Mouse (Mus musculus): ENCODE results near the gene Adamtsl1. TPM values are rescaled to one million over a fixed set of nuclear protein-coding genes. Genes with fewer than 3 reads are reported as not detected.

Gene Adamtsl1
- polyA plus RNA-seq, 1 experiment from 2014 or later: 6.9 TPM

DNA sequence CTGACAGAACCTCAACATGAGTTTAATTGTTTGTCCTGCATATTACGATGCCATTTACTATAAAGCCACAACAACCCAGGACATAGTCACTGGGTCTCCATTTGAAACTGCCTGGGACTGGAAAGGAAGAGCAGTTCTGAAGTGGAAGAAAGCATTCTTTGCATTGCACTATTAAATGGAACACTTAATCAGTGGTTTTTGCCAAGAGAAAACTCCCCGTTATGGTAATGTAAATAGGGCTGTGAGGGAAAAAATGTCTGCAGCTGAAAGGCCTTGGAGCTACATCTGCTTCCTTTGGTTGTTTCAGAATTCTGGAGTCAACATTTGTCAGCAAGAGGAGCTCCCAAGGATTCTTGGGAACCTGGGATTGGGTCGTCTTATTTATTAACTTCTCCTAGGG is 462.2 kb downstream of the Adamtsl1 start:
- no peak for DNase-seq (ENCODE audit: low spot score)
- H3K4me1 ChIP-seq: peaks cover 3% of the 10 kb centered on the region; the same call in 1 of the 2 replicates
- 88% methylated on average over 3 of the region's 3 CpGs for WGBS
- H3K9me3 ChIP-seq: no peaks in the 10 kb centered on the region
- H3K36me3 ChIP-seq (replicated peaks): no peaks in the 10 kb centered on the region
- H3K27me3 ChIP-seq (replicated peaks; ENCODE audit: low read depth, poor library complexity, severe bottlenecking): no peaks in the 10 kb centered on the region
- no peak overlapping the region for H3K4me3 ChIP-seq
- no peak overlapping the region for H3K27ac ChIP-seq (replicated peaks)

GRCm38 (mm10) chr4:85979206-85979605 is 465.2 kb downstream of the Adamtsl1 start:
- DNase-seq (ENCODE audit: low spot score): no peak
- 74% methylated on average over 10 of the region's 10 CpGs for WGBS
- Histone ChIP-seq H3K27ac (replicated peaks) (no peak overlapping the region), H3K27me3 (replicated peaks; ENCODE audit: low read depth, poor library complexity, severe bottlenecking) (no peaks in the 10 kb centered on the region), H3K36me3 (replicated peaks) (no peaks in the 10 kb centered on the region), H3K4me1 (peaks cover 3% of the 10 kb centered on the region; the same call in 1 of the 2 replicates), H3K9me3 (no peaks in the 10 kb centered on the region), H3K4me3 (no peak overlapping the region)

- WGBS: 67% methylated on average over 5 of the region's 5 CpGs
- H3K9me3 ChIP-seq: no peaks in the 10 kb centered on the region
- no peak overlapping the region for H3K4me3 ChIP-seq
- H3K36me3 ChIP-seq (replicated peaks): no peaks in the 10 kb centered on the region
- no peak for DNase-seq (ENCODE audit: low spot score)
- H3K27ac ChIP-seq (replicated peaks): no peak overlapping the region
- no peaks in the 10 kb centered on the region for H3K27me3 ChIP-seq (replicated peaks; ENCODE audit: low read depth, poor library complexity, severe bottlenecking)
- H3K4me1 ChIP-seq: peaks cover 3% of the 10 kb centered on the region; the same call in 1 of the 2 replicates
These were observed 492.6 kb downstream of the Adamtsl1 start for GRCm38 (mm10) chr4:86006596-86006995.

DNA sequence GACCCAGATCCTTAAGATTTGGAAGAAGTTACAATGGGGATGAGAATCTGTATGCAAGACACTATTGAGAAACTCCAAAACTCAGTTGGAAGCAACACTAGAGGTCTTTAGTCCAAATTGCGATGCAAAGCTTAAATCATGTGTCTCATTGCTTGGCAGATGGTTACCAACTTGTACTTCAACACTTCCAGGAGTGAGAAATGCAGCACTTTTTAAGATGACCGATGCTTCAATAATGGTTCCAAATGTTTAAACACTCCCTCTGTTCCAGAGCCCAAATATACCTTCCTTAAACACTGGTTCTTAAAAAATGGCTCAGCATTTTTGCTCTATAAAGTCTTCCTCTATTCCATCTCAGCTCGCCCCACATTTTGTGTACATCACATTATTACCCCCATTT is 499.7 kb downstream of the Adamtsl1 start:
- WGBS: 92% methylated on average over 3 of the region's 3 CpGs
- Histone ChIP-seq H3K9me3 (no peaks in the 10 kb centered on the region), H3K4me1 (no peaks in the 10 kb centered on the region), H3K36me3 (replicated peaks) (no peaks in the 10 kb centered on the region), H3K27ac (replicated peaks) (no peak overlapping the region), H3K4me3 (no peak overlapping the region), H3K27me3 (replicated peaks; ENCODE audit: low read depth, poor library complexity, severe bottlenecking) (no peaks in the 10 kb centered on the region)
- DNase-seq (ENCODE audit: low spot score): no peak

- H3K36me3 ChIP-seq (replicated peaks): no peaks in the 10 kb centered on the region
- no peak for DNase-seq (ENCODE audit: low spot score)
- 0 out of 2 replicates have a peak, but pooled peaks cover 9% of the 10 kb centered on the region for H3K4me1 ChIP-seq
- H3K27ac ChIP-seq (replicated peaks): no peak overlapping the region
- H3K4me3 ChIP-seq: no peak overlapping the region
- H3K9me3 ChIP-seq: no peaks in the 10 kb centered on the region
- 95% methylated on average over 1 of the region's 1 CpGs for WGBS
- no peaks in the 10 kb centered on the region for H3K27me3 ChIP-seq (replicated peaks; ENCODE audit: low read depth, poor library complexity, severe bottlenecking)
These were observed 505.0 kb downstream of the Adamtsl1 start for GRCm38 (mm10) chr4:86018928-86019327.

DNA sequence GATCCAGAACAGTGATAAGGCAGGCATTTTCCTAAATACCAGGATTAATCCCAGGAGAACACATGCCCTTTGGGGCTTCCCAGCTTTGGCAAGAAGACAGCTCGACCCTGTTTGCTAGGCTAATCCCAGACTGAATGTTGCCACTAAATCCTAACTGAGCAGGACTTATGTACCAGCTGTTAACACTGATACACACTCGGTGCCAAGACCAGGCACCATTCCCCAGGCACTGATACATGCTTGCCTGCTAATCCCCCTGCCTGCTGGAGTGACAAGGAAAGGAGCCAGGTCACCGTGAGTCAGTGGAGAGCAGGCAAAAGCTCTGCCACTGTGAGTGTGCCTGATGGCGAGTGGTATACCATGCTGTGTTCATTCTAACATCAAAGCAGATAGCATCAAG is 505.6 kb downstream of the Adamtsl1 start:
- WGBS: 46% methylated on average over 4 of the region's 4 CpGs
- Histone ChIP-seq H3K9me3 (no peaks in the 10 kb centered on the region), H3K27ac (replicated peaks) (no peak overlapping the region), H3K4me1 (0 out of 2 replicates have a peak, but pooled peaks cover 9% of the 10 kb centered on the region), H3K4me3 (no peak overlapping the region), H3K36me3 (replicated peaks) (no peaks in the 10 kb centered on the region), H3K27me3 (replicated peaks; ENCODE audit: low read depth, poor library complexity, severe bottlenecking) (no peaks in the 10 kb centered on the region)
- no peak for DNase-seq (ENCODE audit: low spot score)

DNA sequence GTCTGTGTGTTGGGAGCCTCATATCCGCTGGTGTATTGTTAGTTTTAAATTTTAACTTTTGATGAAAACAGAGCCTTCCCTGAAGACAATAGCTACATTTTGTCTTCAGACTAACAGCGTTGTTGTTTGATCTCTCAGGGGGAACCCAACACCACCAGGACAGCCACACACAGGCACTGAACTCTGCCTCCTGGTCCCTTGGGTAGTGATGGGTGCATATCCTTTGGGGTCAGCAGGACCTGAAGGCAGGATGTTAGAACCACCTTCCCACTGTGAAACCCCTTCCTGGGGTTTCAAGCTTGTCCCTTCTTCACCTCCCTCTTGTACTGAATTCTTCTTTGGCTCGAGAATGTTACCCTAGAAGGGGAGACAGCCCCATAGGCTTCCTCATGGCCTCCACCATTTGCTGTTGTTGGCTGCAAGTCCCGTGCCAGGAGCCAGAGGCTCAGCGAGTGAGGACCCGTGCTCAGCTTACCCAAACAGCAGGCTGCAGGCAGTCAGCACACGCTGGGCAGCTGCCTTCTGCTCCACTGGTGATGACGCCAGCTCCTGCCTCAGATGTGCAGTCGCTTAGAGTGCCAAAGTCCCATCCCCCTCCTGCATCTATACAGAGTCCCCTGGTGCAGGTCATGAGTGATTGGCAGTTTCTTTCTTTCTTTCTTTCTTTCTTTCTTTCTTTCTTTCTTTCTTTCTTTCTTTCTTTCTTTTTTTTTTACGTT is 506.6 kb downstream of the Adamtsl1 start:
- 55% methylated on average over 10 of the region's 10 CpGs for WGBS
- H3K27ac ChIP-seq (replicated peaks): no peak overlapping the region

GRCm38 (mm10) chr4:86024573-86025160 is 510.7 kb downstream of the Adamtsl1 start:
- no peaks in the 10 kb centered on the region for H3K36me3 ChIP-seq (replicated peaks)
- H3K27ac ChIP-seq (replicated peaks): no peak overlapping the region
- 0 out of 2 replicates have a peak, but pooled peaks cover 6% of the 10 kb centered on the region for H3K4me1 ChIP-seq
- no peak overlapping the region for H3K4me3 ChIP-seq
- no peaks in the 10 kb centered on the region for H3K9me3 ChIP-seq
- 56% methylated on average over 8 of the region's 8 CpGs for WGBS
- H3K27me3 ChIP-seq (replicated peaks; ENCODE audit: low read depth, poor library complexity, severe bottlenecking): no peaks in the 10 kb centered on the region
- peak; percentile 39 for DNase-seq (ENCODE audit: low spot score)

More for the DNA sequence above, 506.6 kb downstream of the Adamtsl1 start:
- DNase-seq (ENCODE audit: low spot score): no peak
- Histone ChIP-seq H3K4me1 (0 out of 2 replicates have a peak, but pooled peaks cover 9% of the 10 kb centered on the region), H3K4me3 (no peak overlapping the region), H3K9me3 (no peaks in the 10 kb centered on the region), H3K27me3 (replicated peaks; ENCODE audit: low read depth, poor library complexity, severe bottlenecking) (no peaks in the 10 kb centered on the region), H3K36me3 (replicated peaks) (no peaks in the 10 kb centered on the region)

DNA sequence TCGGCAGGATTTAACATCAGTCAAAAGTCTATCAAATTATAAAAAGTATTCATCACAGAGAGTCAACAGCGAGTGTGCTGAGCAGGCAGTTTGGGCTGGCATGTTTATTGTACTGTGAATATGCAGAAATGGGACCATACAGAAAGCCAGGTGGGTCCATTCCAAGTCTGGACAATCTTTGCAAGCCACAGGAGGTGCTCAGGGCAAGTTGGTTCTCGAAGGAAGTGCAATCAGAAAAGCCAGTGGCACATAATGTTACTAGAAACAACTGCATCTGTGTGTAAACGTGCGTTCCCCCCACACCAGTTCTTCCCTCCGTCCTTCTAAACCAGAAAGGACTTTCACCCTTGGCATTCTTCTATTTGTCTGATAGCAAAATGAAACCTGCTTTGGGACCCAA is 515.5 kb downstream of the Adamtsl1 start:
- 85% methylated on average over 6 of the region's 6 CpGs for WGBS
- H3K9me3 ChIP-seq: no peaks in the 10 kb centered on the region
- no peaks in the 10 kb centered on the region for H3K27me3 ChIP-seq (replicated peaks; ENCODE audit: low read depth, poor library complexity, severe bottlenecking)
- H3K4me3 ChIP-seq: no peak overlapping the region
- H3K4me1 ChIP-seq: peaks cover 12% of the 10 kb centered on the region
- H3K36me3 ChIP-seq (replicated peaks): no peaks in the 10 kb centered on the region
- no peak for DNase-seq (ENCODE audit: low spot score)
- no peak overlapping the region for H3K27ac ChIP-seq (replicated peaks)

DNA sequence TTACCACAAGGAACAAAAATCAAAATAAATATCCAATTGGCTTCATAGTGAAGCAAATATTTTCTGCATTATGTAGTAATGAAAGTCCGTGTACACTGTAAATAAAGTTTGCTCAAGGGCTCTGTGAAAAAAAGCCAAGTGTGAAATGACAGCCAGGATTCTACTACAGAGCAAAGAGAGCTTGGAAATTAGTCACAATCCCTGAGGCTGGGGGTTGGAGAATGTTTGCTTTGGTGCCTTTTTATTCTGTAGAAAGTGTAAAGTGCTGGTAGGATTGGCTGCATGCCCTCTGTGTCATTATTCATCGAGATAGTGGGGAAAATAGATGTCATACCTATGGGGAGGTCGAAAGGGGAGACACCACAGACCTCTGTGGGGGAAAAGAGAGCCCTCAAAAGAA is 516.2 kb downstream of the Adamtsl1 start:
- H3K27me3 ChIP-seq (replicated peaks; ENCODE audit: low read depth, poor library complexity, severe bottlenecking): no peaks in the 10 kb centered on the region
- H3K27ac ChIP-seq (replicated peaks): no peak overlapping the region
- no peak overlapping the region for H3K4me3 ChIP-seq
- H3K9me3 ChIP-seq: no peaks in the 10 kb centered on the region
- peaks cover 12% of the 10 kb centered on the region for H3K4me1 ChIP-seq
- 66% methylated on average over 3 of the region's 3 CpGs for WGBS
- no peak for DNase-seq (ENCODE audit: low spot score)
- no peaks in the 10 kb centered on the region for H3K36me3 ChIP-seq (replicated peaks)

DNA sequence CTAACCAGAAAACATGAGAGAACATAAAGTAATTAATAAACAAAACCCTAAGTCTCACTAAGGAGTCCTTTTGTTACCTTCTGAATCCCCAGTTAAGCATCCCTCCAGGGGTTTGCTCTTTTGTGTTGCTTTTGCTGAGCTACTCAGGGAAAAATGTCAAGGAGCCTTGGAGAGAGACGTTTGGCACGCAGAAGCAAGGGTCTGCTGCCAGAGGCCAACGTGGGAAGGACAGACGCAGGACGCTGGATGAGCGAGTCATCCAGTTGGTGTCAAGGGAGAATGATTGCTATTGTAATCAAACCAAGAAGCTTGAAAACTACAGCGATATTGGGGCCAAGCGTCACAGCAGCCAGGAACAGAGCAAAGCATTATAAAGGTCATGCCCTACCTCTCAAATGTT is 517.1 kb downstream of the Adamtsl1 start:
- peaks cover 12% of the 10 kb centered on the region for H3K4me1 ChIP-seq
- no peak overlapping the region for H3K4me3 ChIP-seq
- no peaks in the 10 kb centered on the region for H3K27me3 ChIP-seq (replicated peaks; ENCODE audit: low read depth, poor library complexity, severe bottlenecking)
- H3K27ac ChIP-seq (replicated peaks): 0 out of 2 replicates have a peak overlapping the region, but pooled peaks have one; percentile 14
- no peaks in the 10 kb centered on the region for H3K9me3 ChIP-seq
- no peak for DNase-seq (ENCODE audit: low spot score)
- WGBS: 13% methylated on average over 8 of the region's 8 CpGs
- H3K36me3 ChIP-seq (replicated peaks): no peaks in the 10 kb centered on the region

DNA sequence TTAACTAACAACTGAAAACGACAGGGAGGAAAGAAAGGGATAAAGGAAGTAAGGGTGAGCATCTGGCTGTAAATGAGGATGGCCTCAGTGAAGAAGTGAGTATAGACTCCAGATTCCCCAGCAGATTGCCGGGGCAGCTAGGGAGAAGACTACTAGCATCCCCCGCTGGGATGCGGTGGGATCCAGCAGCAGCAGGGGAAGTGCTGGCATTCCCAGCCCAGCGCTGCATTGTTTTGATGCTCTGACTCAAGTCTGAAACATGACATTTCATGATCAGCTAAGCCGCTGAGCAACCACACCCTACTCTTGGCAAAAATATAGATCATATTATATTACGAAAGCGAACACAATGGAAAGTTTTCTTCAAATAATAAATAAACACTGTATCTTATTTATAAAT is 526.9 kb downstream of the Adamtsl1 start:
- H3K27ac ChIP-seq (replicated peaks): no peak overlapping the region
- H3K27me3 ChIP-seq (replicated peaks; ENCODE audit: low read depth, poor library complexity, severe bottlenecking): no peaks in the 10 kb centered on the region
- H3K4me3 ChIP-seq: no peak overlapping the region
- no peaks in the 10 kb centered on the region for H3K9me3 ChIP-seq
- WGBS: 41% methylated on average over 8 of the region's 8 CpGs
- no peak for DNase-seq (ENCODE audit: low spot score)
- H3K36me3 ChIP-seq (replicated peaks): no peaks in the 10 kb centered on the region
- H3K4me1 ChIP-seq: peaks cover 3% of the 10 kb centered on the region; the same call in 1 of the 2 replicates

- no peak for DNase-seq (ENCODE audit: low spot score)
- Histone ChIP-seq H3K4me3 (no peak overlapping the region), H3K27ac (replicated peaks) (no peak overlapping the region), H3K27me3 (replicated peaks; ENCODE audit: low read depth, poor library complexity, severe bottlenecking) (no peaks in the 10 kb centered on the region), H3K36me3 (replicated peaks) (no peaks in the 10 kb centered on the region), H3K4me1 (peaks cover 3% of the 10 kb centered on the region; the same call in 1 of the 2 replicates), H3K9me3 (no peaks in the 10 kb centered on the region)
- WGBS: 89% methylated on average over 6 of the region's 6 CpGs
These were observed 531.5 kb downstream of the Adamtsl1 start for GRCm38 (mm10) chr4:86045448-86045847.
